Mouse (Mus musculus) myocyte (in vitro differentiated cells): Measurements from ENCODE around the gene Snx25. TPM values are rescaled to one million over a fixed set of nuclear protein-coding genes. Genes with fewer than 3 reads are reported as not detected.
A peak's percentile ranks its signal among the peaks of the same experiment; 100 is the strongest.

Source experiments
- H3K27me3 ChIP-seq: one replicate; pipeline ENCODE4 v1.6.1; 2011; ENCODE audit not compliant: control insufficient read depth, insufficient read depth, insufficient read length
- H3K36me3 ChIP-seq: one replicate; pipeline ENCODE4 v1.6.1; 2011; ENCODE audit not compliant: control insufficient read depth, insufficient read depth
- H3K4me2 ChIP-seq: one replicate; pipeline ENCODE4 v1.6.1; 2011; ENCODE audit warnings: low read depth, control low read depth
- H3K4me3 ChIP-seq: one replicate; pipeline ENCODE4 v1.5.1; 2011; ENCODE audit warnings: mild to moderate bottlenecking, control low read depth, moderate library complexity
- H3K79me2 ChIP-seq: one replicate; pipeline ENCODE4 v1.6.1; 2011; ENCODE audit not compliant: control insufficient read depth, insufficient read depth
- H3ac ChIP-seq: one replicate; pipeline ENCODE4 v1.6.1; 2011; ENCODE audit not compliant: control insufficient read depth, insufficient read length
- CEBPB ChIP-seq: IDR thresholded peaks from 2 replicates; pipeline ENCODE4 v1.6.1; 2011; ENCODE audit warnings: mild to moderate bottlenecking, moderate library complexity; ENCODE audit not compliant: poor library complexity, insufficient read depth, severe bottlenecking
- E2F4 ChIP-seq: IDR thresholded peaks from one replicate; pipeline ENCODE4 v1.6.1; 2011; ENCODE audit warnings: mild to moderate bottlenecking, control low read depth, moderate library complexity; ENCODE audit not compliant: insufficient read depth
- MAX ChIP-seq: IDR thresholded peaks from one replicate; pipeline ENCODE4 v1.6.1; 2011; ENCODE audit warnings: low read depth, mild to moderate bottlenecking, control low read depth
- MYOD1 ChIP-seq, 3 experiments: IDR thresholded peaks; one replicate each; pipeline ENCODE4 v1.6.1; 2011; ENCODE audit warnings: control low read depth in 2 of 3, low read depth in 2 of 3, mild to moderate bottlenecking in 2 of 3, moderate library complexity in 1 of 3; ENCODE audit not compliant: insufficient read length in 2 of 3, control insufficient read depth in 1 of 3
- MYOG ChIP-seq, 3 experiments: IDR thresholded peaks; one replicate each; pipeline ENCODE4 v1.6.1; 2011; ENCODE audit warnings: control low read depth in 2 of 3, low read depth in 2 of 3, mild to moderate bottlenecking in 2 of 3; ENCODE audit not compliant: insufficient read length in 2 of 3, control insufficient read depth in 1 of 3, insufficient read depth in 1 of 3
- POLR2A ChIP-seq: IDR thresholded peaks from one replicate; pipeline ENCODE4 v1.6.1; 2011; ENCODE audit warnings: low read depth, mild to moderate bottlenecking, control low read depth, moderate library complexity; ENCODE audit not compliant: insufficient read length
- POLR2AphosphoS2 ChIP-seq: IDR thresholded peaks from one replicate; pipeline ENCODE4 v1.6.1; 2011; ENCODE audit warnings: low read depth, control low read depth; ENCODE audit not compliant: insufficient read length
- REST ChIP-seq: IDR thresholded peaks from one replicate; pipeline ENCODE4 v1.6.1; 2011; ENCODE audit warnings: mild to moderate bottlenecking, control low read depth, moderate library complexity; ENCODE audit not compliant: insufficient read depth, insufficient read length
- SRF ChIP-seq: IDR thresholded peaks from one replicate; pipeline ENCODE4 v1.6.1; 2011; ENCODE audit warnings: low read depth; ENCODE audit not compliant: control insufficient read depth, insufficient read length
- TCF12 ChIP-seq: IDR thresholded peaks from one replicate; pipeline ENCODE4 v1.6.1; 2011; ENCODE audit warnings: mild to moderate bottlenecking, control low read depth; ENCODE audit not compliant: poor library complexity, insufficient read depth, severe bottlenecking
- TCF3 ChIP-seq: IDR thresholded peaks from one replicate; pipeline ENCODE4 v1.6.1; 2011; ENCODE audit warnings: low read depth, control low read depth; ENCODE audit not compliant: insufficient read length
- USF1 ChIP-seq: IDR thresholded peaks from one replicate; pipeline ENCODE4 v1.6.1; 2011; ENCODE audit warnings: low read depth, mild to moderate bottlenecking, control low read depth, moderate library complexity
- polyA plus RNA-seq: library from polyadenylated mRNA; unstranded; fragments of >200 nt; fragmentation: generic; extraction: Trizol; gene quantifications from one replicate; pipeline ENCODE4 v1.2.1, GENCODE M21; 2012; ENCODE audit warnings: missing spikeins

The Snx25 gene
- polyA plus RNA-seq, 1 experiment: 4.4 TPM

DNA sequence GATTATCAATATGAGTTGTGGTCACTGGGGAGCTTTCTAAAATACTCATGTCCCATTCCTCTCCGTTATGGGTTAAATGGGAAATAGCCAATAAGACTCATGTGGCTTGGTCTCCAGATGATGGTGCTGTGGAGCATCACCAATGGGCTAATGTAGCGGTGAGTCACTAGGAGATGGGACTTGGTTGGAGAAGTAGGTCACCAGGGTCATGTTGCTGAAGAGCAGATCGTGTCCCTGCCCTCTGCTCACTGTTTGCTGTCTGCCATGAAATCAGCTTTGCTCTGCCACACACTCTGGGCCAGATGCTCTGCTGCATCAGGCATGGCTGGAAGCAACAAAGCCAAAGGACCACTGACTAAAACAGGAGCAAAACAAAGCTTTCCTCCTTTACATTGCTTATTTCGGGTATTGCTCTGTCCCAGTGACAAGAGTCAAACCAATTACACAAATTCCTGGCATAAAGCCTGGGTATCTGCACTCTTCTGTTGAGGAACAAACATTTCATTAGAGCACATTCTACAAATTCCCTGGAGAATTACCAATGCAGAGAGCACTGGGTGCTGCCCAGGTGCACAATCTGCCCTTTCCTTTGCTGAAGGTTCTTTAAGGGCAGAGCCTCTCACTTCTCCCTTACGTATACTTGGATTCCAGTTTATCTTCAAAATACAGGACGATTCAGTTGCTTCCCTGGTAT is 59.1 kb downstream of the Snx25 start:
- Histone ChIP-seq H3K36me3 (peaks cover 4% of the 10 kb centered on the region), H3K79me2 (no peaks in the 10 kb centered on the region), H3K4me3 (no peak overlapping the region), H3ac (no peak overlapping the region), H3K27me3 (no peaks in the 10 kb centered on the region), H3K4me2 (no peak overlapping the region)
- TF ChIP-seq POLR2A (no peak), REST (no peak), POLR2AphosphoS2 (no peak), TCF12 (no peak), TCF3 (no peak), E2F4 (no peak), USF1 (no peak), SRF (no peak), MAX (no peak), CEBPB (no peak), MYOD1 (IDR thresholded peaks at IDR 0.05; ENCODE audit: control insufficient read depth in 1 of 3, insufficient read length in 2 of 3, low read depth in 2 of 3) (no peak), MYOG (IDR thresholded peaks at IDR 0.05; ENCODE audit: control insufficient read depth in 1 of 3, insufficient read depth in 1 of 3, insufficient read length in 2 of 3, low read depth in 2 of 3) (no peak)

DNA sequence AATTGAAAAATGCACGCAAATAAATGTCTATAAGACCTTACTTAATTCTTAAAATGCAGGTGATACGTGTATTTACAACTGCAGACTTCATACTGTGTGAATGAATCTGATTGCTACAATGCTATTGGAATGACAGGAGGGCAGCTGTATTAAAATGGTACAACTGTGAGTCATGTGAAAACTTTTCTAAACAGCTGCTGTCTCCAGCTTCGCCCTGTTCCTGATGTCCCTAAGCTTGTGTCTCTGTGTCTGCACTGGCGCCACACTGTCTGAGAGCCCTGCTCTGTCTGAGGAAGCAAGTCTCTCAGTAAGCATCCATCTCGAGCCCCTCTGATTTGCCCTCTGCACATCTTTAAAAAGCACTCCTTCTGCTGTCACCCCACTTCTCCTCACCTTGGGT is 68.8 kb downstream of the Snx25 start:
- Histone ChIP-seq H3K4me2 (peak overlapping the region; percentile 49), H3K27me3 (no peaks in the 10 kb centered on the region), H3ac (no peak overlapping the region), H3K36me3 (no peaks in the 10 kb centered on the region), H3K79me2 (no peaks in the 10 kb centered on the region), H3K4me3 (no peak overlapping the region)
- TF ChIP-seq TCF12: peak; percentile 15
- TF ChIP-seq MYOG (IDR thresholded peaks at IDR 0.05; ENCODE audit: control insufficient read depth in 1 of 3, insufficient read depth in 1 of 3, insufficient read length in 2 of 3, low read depth in 2 of 3): peak; percentile 34 to 85 (median 73)
- TF ChIP-seq MAX: no peak
- TF ChIP-seq MYOD1 (IDR thresholded peaks at IDR 0.05; ENCODE audit: control insufficient read depth in 1 of 3, insufficient read length in 2 of 3, low read depth in 2 of 3): peak; percentile 46 to 79 (median 56)

DNA sequence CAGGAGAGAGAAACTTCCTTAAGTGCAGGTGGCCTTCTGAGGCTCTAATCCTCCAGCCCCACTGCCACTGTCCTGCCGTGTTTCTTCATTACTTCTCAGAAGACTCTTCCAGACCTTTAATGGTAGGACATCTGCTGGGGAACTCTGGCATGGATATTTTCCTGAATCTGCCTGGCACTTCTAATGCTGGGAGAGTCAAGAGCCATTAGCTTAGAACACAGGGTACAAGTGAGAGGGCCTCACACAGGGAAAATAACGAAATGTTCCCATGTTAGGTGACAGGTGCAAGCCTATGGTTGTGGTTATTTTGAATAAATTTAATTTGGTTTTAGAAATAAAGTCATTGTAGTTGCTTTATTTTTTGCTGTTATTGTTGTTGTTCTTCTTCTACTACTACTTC is 70.9 kb downstream of the Snx25 start:
- Histone ChIP-seq H3K36me3 (no peaks in the 10 kb centered on the region), H3K79me2 (no peaks in the 10 kb centered on the region), H3K4me2 (no peak overlapping the region), H3ac (no peak overlapping the region), H3K4me3 (no peak overlapping the region), H3K27me3 (no peaks in the 10 kb centered on the region)
- TF ChIP-seq MAX (no peak), POLR2A (no peak), CEBPB (no peak), MYOD1 (IDR thresholded peaks at IDR 0.05; ENCODE audit: control insufficient read depth in 1 of 3, insufficient read length in 2 of 3, low read depth in 2 of 3) (no peak), MYOG (IDR thresholded peaks at IDR 0.05; ENCODE audit: control insufficient read depth in 1 of 3, insufficient read depth in 1 of 3, insufficient read length in 2 of 3, low read depth in 2 of 3) (no peak), E2F4 (no peak), POLR2AphosphoS2 (no peak), SRF (no peak), REST (no peak), TCF12 (no peak), USF1 (no peak), TCF3 (no peak)

DNA sequence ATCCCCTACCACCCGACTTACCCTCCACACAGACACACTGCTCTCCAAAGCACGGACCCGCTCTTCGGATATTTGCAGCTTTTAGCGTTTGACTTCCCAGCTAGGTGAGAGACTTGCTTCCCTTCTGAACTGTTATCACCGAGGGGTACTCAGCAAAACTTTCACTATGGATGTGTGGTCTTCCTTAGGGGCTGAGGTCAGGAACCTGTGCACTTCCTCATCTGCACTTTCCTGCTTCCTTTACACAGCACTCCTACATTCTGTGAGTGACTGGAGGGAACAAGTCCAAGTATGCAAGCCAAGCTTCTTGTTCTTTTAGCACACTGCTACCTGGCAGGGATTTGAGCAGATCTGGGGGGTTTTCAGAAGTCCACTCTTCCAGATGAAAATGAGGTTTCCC is 73.1 kb downstream of the Snx25 start:
- no peaks in the 10 kb centered on the region for H3K36me3 ChIP-seq
- H3K4me2 ChIP-seq: no peak overlapping the region
- H3K79me2 ChIP-seq: no peaks in the 10 kb centered on the region
- H3K4me3 ChIP-seq: no peak overlapping the region
- H3K27me3 ChIP-seq: no peaks in the 10 kb centered on the region
- no peak overlapping the region for H3ac ChIP-seq
- TF ChIP-seq MYOD1 (IDR thresholded peaks at IDR 0.05; ENCODE audit: control insufficient read depth in 1 of 3, insufficient read length in 2 of 3, low read depth in 2 of 3): no peak
- TF ChIP-seq CEBPB: no peak
- TF ChIP-seq MYOG (IDR thresholded peaks at IDR 0.05; ENCODE audit: control insufficient read depth in 1 of 3, insufficient read depth in 1 of 3, insufficient read length in 2 of 3, low read depth in 2 of 3): no peak
- TF ChIP-seq SRF: no peak
- no peak for TF ChIP-seq REST
- no peak for TF ChIP-seq TCF3
- TF ChIP-seq TCF12: no peak
- no peak for TF ChIP-seq MAX
- TF ChIP-seq POLR2A: no peak
- TF ChIP-seq E2F4: no peak
- no peak for TF ChIP-seq POLR2AphosphoS2
- TF ChIP-seq USF1: no peak

DNA sequence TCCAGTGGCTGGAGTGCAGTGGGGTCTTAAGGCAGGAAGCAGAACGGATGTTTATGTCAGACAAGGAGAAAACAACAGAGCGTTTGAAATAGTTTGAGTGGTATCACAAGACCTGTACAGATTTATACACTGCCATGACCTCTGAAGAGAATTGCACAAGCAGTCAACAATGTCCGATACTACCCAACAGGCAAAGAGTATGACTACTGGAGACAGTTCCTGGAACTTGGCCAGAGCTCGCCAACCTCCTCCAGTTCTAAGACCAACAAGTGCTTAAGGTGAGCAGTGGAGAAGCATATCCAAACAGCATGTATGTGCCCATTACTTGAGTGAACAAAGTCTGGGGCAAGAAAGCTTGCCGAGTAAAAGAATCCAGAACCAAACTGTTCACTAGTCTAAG is 76.7 kb downstream of the Snx25 start:
- TF ChIP-seq MYOD1 (IDR thresholded peaks at IDR 0.05; ENCODE audit: control insufficient read depth in 1 of 3, insufficient read length in 2 of 3, low read depth in 2 of 3) (no peak), TCF12 (no peak), USF1 (no peak), POLR2AphosphoS2 (no peak), SRF (no peak), E2F4 (no peak), POLR2A (no peak), MAX (no peak)
- Histone ChIP-seq H3K36me3 (no peaks in the 10 kb centered on the region), H3ac (no peak overlapping the region)

More for the DNA sequence above, 76.7 kb downstream of the Snx25 start:
- Histone ChIP-seq H3K27me3 (no peaks in the 10 kb centered on the region), H3K4me3 (no peak overlapping the region), H3K79me2 (no peaks in the 10 kb centered on the region), H3K4me2 (no peak overlapping the region)
